Mouse (Mus musculus): ENCODE data around the gene Lgals4.
A peak's percentile ranks its signal among the peaks of the same experiment; 100 is the strongest.
"Not testable (repeated sequence)": the region's sequence is repeated elsewhere in the genome, so short reads cannot be mapped to it uniquely, and the experiment has no call there.

Gene Lgals4

GRCm38 (mm10) chr7:28865481-28866300, 32.0 kb downstream of the Lgals4 start:
- peak; percentile 68 to 78 for DNase-seq (ENCODE audit: low spot score in 2 of 2)

DNA sequence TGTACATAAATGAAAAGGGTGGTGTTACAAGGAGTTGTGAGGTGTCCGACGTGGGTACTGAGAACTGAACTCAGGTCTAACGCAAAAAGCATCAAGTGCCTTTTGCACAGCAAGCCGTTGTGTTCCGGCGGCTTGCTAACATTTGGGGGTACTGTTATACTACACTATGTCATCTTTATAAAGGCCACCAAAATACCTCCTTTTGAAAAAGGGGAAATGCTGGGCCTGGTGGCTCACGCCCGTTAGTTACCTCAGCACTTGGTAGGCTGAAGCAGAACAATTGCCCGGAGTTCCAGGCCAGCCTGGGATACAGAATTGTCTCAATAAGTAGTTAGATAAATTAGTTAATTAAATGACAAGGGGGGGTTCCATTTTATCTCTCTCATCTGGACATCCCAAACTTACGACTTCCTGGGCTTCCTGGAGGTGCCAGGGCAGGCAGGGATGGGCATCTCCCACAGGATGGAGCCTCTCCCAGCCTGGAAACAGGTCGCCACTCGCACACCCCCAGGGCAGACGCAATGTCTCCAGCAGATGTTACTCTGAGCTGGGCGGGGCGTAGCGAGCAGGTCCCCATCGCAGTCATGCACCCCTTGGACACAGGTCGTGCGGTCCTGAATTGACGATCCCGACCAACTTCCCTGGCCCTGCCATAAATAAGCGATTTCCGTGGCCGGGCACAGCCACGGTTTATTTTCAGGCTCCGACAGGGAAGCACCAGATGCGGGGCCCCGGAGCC, 33.3 kb downstream of the Lgals4 start:
- no peak for DNase-seq (ENCODE audit: low spot score in 2 of 2)

GRCm38 (mm10) chr7:28867508-28868340, 34.1 kb downstream of the Lgals4 start:
- DNase-seq (ENCODE audit: low spot score in 2 of 2) = peak; percentile 56 to 64

- DNase-seq (ENCODE audit: low spot score in 2 of 2) = no peak
Observed at GRCm38 (mm10) chr7:28870901-28871664, 37.4 kb downstream of the Lgals4 start.

GRCm38 (mm10) chr7:28874565-28874964, 40.9 kb downstream of the Lgals4 start:
- DNase-seq (ENCODE audit: low spot score in 2 of 2) = no peak

DNA sequence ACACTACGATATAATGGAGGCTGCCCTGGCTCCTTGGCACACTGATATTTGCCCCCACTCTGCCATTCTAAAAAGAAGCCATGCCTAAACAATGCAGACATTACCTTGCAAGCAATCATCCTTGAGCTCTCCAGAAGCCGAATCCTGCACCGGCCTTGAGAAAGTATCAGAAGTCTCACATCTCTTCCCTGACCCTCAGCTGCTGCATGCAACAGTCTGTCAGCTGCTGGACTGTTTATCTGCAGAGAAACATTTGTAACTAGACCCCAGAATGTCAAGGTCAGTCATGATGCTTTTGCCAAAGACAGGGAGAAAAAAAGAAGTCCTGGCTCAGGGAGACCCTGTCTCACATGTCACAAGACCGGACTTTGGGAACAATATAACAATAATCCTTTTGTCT, 42.4 kb downstream of the Lgals4 start:
- DNase-seq (ENCODE audit: low spot score in 2 of 2) = no peak

GRCm38 (mm10) chr7:28877155-28877554, 43.5 kb downstream of the Lgals4 start:
- DNase-seq (ENCODE audit: low spot score in 2 of 2) = no peak

DNA sequence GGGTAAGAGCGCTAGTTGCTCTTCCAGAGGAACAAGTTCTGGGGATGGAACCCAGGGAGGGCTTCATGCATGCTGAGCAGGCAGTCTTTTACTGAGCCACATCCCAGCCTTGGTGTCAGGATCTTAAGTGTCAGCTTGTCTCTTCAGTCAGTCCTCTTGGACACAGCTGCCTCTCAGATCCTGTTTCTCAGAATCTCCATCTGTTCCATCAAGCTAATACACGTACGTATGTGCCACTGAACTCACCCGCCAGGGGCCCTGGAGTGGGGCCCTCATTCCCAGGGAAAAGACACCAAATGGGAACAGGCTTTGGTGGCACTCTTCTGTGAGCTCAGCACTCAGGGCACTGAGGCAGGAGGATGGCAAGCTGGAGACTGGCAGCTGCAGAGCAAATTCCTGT, 44.2 kb downstream of the Lgals4 start:
- no peak for DNase-seq (ENCODE audit: low spot score in 2 of 2)

GRCm38 (mm10) chr7:28879606-28880005, 46.0 kb downstream of the Lgals4 start:
- no peak for DNase-seq (ENCODE audit: low spot score in 2 of 2)

DNA sequence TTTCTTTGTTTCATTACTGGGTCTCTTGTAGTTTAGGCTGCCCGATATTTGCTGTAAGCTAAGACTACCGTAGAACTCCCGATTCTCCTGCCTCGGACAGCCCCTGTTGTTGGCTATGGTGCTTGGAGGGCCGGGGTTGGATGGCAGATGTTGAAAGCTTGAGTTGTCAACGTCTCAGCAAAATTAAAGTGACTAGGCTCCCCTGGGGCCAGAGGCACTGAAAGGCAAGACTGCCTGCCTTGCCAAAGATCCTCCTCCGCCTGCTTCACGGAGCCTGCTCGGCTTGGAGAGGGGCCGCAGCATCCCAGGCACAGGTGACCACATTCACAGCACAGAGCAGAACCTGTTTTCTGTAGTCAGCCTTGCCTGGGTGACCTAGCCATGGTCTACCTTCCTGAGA, 46.9 kb downstream of the Lgals4 start:
- DNase-seq (ENCODE audit: low spot score in 2 of 2) = no peak

GRCm38 (mm10) chr7:28881199-28881598, 47.5 kb downstream of the Lgals4 start, which contains the start of gene Capn12:
TSS of gene Capn12 (plus strand) at chr7:28881422.
- DNase-seq (ENCODE audit: low spot score in 2 of 2) = no peak

GRCm38 (mm10) chr7:28883039-28883438, 49.4 kb downstream of the Lgals4 start:
- DNase-seq (ENCODE audit: low spot score in 2 of 2) = no peak

DNA sequence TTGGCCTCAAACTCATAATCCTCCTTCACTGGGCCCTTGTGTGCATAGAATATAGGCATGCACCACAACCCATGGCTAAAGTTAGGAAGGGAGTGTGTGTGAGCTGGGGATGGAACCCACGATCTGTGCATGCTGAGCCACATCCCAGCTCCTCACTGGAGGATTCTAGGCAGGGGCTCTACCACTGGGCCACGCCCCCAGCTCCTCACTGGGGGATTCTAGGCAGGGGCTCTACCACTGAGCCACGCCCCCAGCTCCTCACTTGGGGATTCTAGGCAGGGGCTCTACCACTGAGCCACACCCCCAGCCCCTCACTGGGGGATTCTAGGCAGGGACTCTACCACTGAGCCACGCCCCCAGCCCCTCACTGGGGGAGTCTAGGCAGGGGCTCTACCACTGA, 50.0 kb downstream of the Lgals4 start:
- DNase-seq (ENCODE audit: low spot score in 2 of 2) = not testable (repeated sequence)

- DNase-seq (ENCODE audit: low spot score in 2 of 2) = no peak
Observed at GRCm38 (mm10) chr7:28886486-28886885, 52.8 kb downstream of the Lgals4 start.

GRCm38 (mm10) chr7:28888701-28889161, 55.1 kb downstream of the Lgals4 start:
- DNase-seq (ENCODE audit: low spot score in 2 of 2) = no peak
